Mouse (Mus musculus): ENCODE data around the gene Agxt.

DNA sequence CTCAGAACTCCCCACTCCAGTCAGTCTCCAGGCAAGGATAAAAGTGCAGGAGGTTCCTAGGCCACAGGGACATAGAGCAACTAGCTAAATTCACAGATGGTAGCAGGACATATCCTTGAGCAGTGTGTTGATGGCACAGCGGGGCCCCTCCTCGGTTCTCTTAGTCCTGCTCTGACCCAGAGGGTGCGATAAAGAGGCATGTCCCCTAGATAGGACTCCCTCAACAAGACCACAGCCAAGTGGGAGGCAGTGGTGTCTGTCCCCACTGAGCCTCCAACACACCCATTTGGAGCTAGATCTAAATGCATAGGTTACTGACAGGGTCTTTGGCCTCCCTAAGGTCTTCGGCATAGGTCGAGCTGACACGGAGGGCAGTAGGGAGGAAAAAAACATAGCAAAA, 40.8 kb downstream of the Agxt start:
- TF ChIP-seq POLR2A (IDR thresholded peaks at IDR 0.05; ENCODE audit: low read depth, low read length) (no peak), CTCF (conservative IDR thresholded peaks at IDR 0.05; ENCODE audit: insufficient read depth, insufficient read length, low read depth, low read length) (no peak)

All from kidney, adult 2 months (tissue).